Mouse (Mus musculus): ENCODE measurements around the gene Mdn1.

GRCm38 (mm10) chr4:32748396-32748795, 91.5 kb downstream of the Mdn1 start:
- no peak for TF ChIP-seq CTCF (IDR thresholded peaks at IDR 0.05; ENCODE audit: low read depth)
- no peak for TF ChIP-seq EP300 (IDR thresholded peaks at IDR 0.05; ENCODE audit: low read depth)
